Mouse (Mus musculus) stomach, postnatal 0 days (tissue): Measurements from ENCODE around the gene Cdca7. TPM values are rescaled to one million over a fixed set of nuclear protein-coding genes. Genes with fewer than 3 reads are reported as not detected.

Experiments
- ATAC-seq: fragments of 200-750 bp; cut with Nextera tagmentation; 2 replicates; pipeline ENCODE4 v1.8.0; 2017; ENCODE audit not compliant: low FRiP score, low TSS enrichment
- DNase-seq: peaks from one replicate; pipeline ENCODE4 v3.0.0-alpha.2; 2016; ENCODE audit warnings: low spot score
- H3K27ac ChIP-seq: fragments of 300-500 bp; sonication (generic); replicated peaks from 2 replicates; pipeline ENCODE4 v1.5.1; 2014; ENCODE audit warnings: mild to moderate bottlenecking, control low read depth
- H3K27me3 ChIP-seq: fragments of 300-500 bp; sonication (generic); 2 replicates; pipeline ENCODE4 v1.6.1; 2014; ENCODE audit warnings: low read length; ENCODE audit not compliant: control insufficient read depth, insufficient read depth
- H3K36me3 ChIP-seq: fragments of 300-500 bp; sonication (generic); 2 replicates; pipeline ENCODE4 v1.6.1; 2014; ENCODE audit warnings: low read length, mixed read lengths; ENCODE audit not compliant: control insufficient read depth, insufficient read depth
- H3K4me1 ChIP-seq: fragments of 300-500 bp; sonication (generic); replicated peaks from 2 replicates; pipeline ENCODE4 v1.6.1; 2014; ENCODE audit warnings: antibody characterized with exemption; ENCODE audit not compliant: control insufficient read depth, insufficient read depth
- H3K4me2 ChIP-seq: fragments of 300-500 bp; sonication (generic); replicated peaks from 2 replicates; pipeline ENCODE4 v1.6.1; 2014; ENCODE audit warnings: low read depth, mild to moderate bottlenecking, control low read depth, moderate library complexity
- H3K4me3 ChIP-seq: fragments of 300-500 bp; sonication (generic); 2 replicates; pipeline ENCODE4 v1.5.1; 2014; ENCODE audit warnings: low read depth, low read length, control low read depth
- H3K9ac ChIP-seq: fragments of 300-500 bp; sonication (generic); 2 replicates; pipeline ENCODE4 v1.6.1; 2014; ENCODE audit warnings: mild to moderate bottlenecking, low read length, control low read depth, mixed read lengths
- H3K9me3 ChIP-seq: fragments of 300-500 bp; sonication (generic); 2 replicates; pipeline ENCODE4 v1.6.1; 2016; ENCODE audit warnings: low read length; ENCODE audit not compliant: control insufficient read depth
- CTCF ChIP-seq: IDR thresholded peaks from 2 replicates; pipeline ENCODE4 v1.5.1; 2016; ENCODE audit warnings: antibody characterized with exemption, low read depth, mild to moderate bottlenecking, moderate library complexity
- EP300 ChIP-seq: optimal IDR thresholded peaks from 2 replicates; pipeline ENCODE3; 2016; ENCODE audit warnings: antibody characterized with exemption
- WGBS: fragments of 180-500 bp; shearing (Covaris S2); extraction: QIAGEN DNeasy Blood & Tissue Kit; methylation state at CpG from one replicate; pipeline ENCODE4 v1.1.7; 2014; 5-methylcytosine and 5-hydroxymethylcytosine counted together
- polyA plus RNA-seq: library from polyadenylated mRNA; unstranded; fragments of >200 nt; fragmentation: Nextera tagmentation; extraction: Ambion mirVana; gene quantifications from 2 replicates; pipeline ENCODE4 v1.2.1, GENCODE M21; 2015

Cdca7 gene
- polyA plus RNA-seq, 1 experiment from 2014 or later: 42.7 TPM

- DNase-seq (no peak), ATAC-seq (no peak)
- no peaks in the 10 kb centered on the region for H3K27me3 ChIP-seq
- H3K4me3 ChIP-seq: no peak overlapping the region
- H3K4me2 ChIP-seq: no peak overlapping the region
- H3K4me1 ChIP-seq: no peaks in the 10 kb centered on the region
- no peaks in the 10 kb centered on the region for H3K9me3 ChIP-seq
- H3K36me3 ChIP-seq: no peaks in the 10 kb centered on the region
- no peak overlapping the region for H3K9ac ChIP-seq
- WGBS: 57% methylated on average over 10 of the region's 10 CpGs
- no peak overlapping the region for H3K27ac ChIP-seq
- no peak for TF ChIP-seq CTCF
- no peak for TF ChIP-seq EP300
These were observed 53.0 kb downstream of the Cdca7 start for GRCm38 (mm10) chr2:72529026-72529357.

- WGBS: 43% methylated on average over 25 of the region's 25 CpGs
- ATAC-seq (no peak), DNase-seq (no peak)
- Histone ChIP-seq H3K9me3 (no peaks in the 10 kb centered on the region), H3K4me1 (no peaks in the 10 kb centered on the region), H3K4me3 (no peak overlapping the region), H3K27me3 (no peaks in the 10 kb centered on the region), H3K9ac (no peak overlapping the region), H3K36me3 (no peaks in the 10 kb centered on the region), H3K27ac (no peak overlapping the region), H3K4me2 (no peak overlapping the region)
- TF ChIP-seq EP300 (no peak), CTCF (no peak)
These were observed 53.7 kb downstream of the Cdca7 start for GRCm38 (mm10) chr2:72529358-72530319.

GRCm38 (mm10) chr2:72535889-72536288 is 59.9 kb downstream of the Cdca7 start:
- 52% methylated on average over 1 of the region's 1 CpGs for WGBS
- no peak for DNase-seq
- Histone ChIP-seq H3K4me3 (no peak overlapping the region), H3K27ac (no peak overlapping the region), H3K9ac (no peak overlapping the region), H3K36me3 (no peaks in the 10 kb centered on the region), H3K4me1 (no peaks in the 10 kb centered on the region), H3K27me3 (no peaks in the 10 kb centered on the region), H3K4me2 (no peak overlapping the region), H3K9me3 (no peaks in the 10 kb centered on the region)
- TF ChIP-seq CTCF (no peak), EP300 (no peak)
- no peak for ATAC-seq

Other genes with a start within 250 kb of the Cdca7 start
- gene Map3k20, start 190.5 kb upstream of the Cdca7 start, polyA plus RNA-seq: 15.9 and 17.0 TPM in 2 replicates